Mouse (Mus musculus) spleen, postnatal 14 days (tissue): ENCODE data around the gene Gm21887.
A peak's percentile ranks its signal among the peaks of the same experiment; 100 is the strongest.
"Not testable (repeated sequence)": the region's sequence is repeated elsewhere in the genome, so short reads cannot be mapped to it uniquely, and the experiment has no call there.

Source experiments
- DNase-seq, 2 experiments: peaks; one replicate each; pipeline ENCODE4 v3.0.0; 2021 to 2022; ENCODE audit warnings: low spot score in 2 of 2

Gm21887 gene

DNA sequence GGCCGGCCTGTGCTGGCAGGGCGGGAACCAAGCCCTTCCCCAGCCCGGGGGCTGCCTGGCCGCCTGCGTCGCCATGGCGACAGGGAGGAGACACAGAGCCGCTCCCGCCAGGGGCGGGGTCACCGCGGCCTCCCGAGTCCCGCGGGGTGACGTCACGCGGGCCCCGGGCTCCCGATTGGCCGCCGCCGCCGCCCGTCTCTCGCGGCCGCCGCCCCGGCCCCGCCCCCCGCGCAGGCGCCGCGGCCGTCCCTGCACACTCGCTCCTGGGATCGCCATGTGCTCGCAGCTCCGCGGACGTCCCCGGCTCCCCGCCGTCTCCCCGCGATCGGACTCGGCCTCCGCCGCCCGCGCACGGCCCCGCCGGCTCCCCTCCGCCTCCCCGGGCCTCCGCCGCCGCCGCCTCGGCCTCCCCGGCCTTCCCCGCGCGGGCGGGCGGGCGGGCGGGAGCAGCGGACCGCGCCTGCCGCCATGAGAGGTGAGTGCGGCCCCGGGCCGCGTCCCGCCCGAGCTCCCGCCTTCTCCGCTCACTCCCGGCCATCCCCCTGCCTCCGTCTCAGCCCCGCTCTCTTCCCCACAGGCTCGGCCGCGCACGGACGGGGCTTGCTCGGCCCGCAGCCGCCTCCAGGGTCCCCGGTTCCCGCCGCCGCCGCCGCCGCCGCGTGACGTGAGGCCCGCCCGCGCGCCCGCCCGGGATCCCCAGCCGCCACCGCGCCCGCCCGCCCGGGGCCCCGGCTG, at the start of gene Gm21887:
TSS of gene Gm21887 (plus strand) at position 644 of the 735 bp plus-strand sequence.
- peak; percentile 92 to 96 for DNase-seq

DNA sequence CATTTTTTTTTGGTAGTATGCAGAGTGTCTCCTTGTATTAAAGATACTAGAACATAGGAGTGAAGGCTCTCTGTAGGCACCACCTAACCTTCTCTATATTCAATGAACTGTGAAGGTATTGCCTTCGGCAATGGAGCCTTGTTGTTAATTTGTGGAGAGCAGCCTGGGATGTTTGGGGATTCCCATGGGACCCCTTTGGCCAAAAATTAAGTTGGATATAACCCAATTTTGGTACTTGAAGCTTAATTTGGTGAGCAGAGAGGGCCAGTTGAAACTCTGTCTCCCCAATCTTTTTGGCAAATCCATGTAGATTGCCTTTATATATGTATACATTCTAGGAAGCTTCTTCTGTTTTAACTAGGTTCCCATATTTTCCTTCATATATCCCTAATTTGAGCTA, 40.1 kb upstream of the Gm21887 start:
- no peak for DNase-seq

DNA sequence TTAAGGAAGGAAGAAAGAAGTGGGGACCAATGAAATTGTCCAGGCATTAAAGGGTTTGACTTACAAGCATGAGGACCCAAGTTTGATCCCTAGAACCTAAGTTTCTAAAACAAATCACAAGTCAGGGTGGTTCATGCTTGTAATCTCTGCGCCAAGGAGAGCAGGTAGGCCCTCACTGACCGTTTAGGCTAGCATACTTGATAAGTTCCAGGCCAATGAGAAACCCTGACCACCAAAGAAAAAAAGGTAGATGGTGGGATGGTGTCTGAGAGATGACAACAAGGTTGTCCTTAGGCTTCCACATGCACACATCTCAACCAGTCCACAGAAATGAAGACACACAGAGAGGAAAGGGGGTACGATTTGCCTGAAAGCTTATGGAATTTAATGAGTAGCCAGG, 39.7 kb upstream of the Gm21887 start:
- DNase-seq = not testable (repeated sequence)

DNA sequence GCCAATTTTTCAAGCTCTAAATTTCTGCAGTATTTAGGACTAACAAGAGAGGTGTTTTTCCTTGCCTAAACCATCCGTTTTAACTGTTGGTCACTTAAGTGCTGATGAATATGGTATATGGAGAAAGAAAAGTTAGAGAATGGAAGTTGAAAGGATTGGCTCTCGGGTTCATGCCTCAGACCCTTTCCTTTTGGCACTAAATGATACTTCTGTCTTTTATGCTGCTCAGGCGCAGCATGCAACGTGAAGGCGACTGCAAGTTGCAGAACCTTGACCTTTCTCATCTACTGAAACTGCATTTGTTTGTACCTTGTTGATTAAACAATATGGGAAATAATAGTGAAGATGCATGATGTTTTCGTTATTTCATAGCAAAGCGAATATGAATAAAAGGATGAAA, 38.9 kb upstream of the Gm21887 start:
- DNase-seq = not testable (repeated sequence)

DNA sequence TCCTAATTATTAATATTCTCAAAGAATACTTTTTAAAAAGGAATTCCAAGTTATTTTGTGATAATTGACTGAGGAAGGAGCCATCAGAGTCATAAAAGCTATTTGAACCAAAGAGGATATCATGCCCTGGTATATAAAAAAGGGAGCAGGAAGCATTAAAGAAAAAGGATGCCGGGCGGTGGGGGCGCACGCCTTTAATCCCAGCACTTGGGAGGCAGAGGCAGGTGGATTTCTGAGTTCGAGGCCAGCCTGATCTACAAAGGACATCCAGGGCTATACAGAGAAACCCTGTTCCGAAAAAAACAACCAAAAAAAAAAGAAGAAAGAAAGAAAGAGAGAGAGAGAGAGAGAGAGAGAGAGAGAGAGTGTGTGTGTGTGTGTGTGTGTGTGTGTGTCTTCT, 37.9 kb upstream of the Gm21887 start:
- DNase-seq = not testable (repeated sequence)

DNA sequence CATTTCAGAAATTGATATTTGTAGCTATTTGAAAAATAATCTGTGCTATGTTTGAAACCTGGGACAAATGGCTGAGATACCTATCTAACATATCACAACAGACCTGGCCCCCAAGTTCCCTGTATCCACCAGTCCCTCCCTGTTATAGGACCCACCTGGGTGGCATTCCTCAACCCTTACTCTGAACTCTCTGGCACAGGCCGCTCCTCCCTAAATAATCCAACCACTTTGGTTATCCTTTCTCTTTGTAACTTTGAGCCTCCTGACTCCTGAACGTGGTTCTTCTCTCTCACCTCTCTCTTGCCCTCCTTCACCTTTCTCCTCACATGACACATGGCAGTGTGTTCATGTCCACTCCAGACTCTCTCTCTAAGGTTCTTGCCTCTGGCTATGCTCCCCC, 37.3 kb upstream of the Gm21887 start:
- not testable (repeated sequence) for DNase-seq

DNA sequence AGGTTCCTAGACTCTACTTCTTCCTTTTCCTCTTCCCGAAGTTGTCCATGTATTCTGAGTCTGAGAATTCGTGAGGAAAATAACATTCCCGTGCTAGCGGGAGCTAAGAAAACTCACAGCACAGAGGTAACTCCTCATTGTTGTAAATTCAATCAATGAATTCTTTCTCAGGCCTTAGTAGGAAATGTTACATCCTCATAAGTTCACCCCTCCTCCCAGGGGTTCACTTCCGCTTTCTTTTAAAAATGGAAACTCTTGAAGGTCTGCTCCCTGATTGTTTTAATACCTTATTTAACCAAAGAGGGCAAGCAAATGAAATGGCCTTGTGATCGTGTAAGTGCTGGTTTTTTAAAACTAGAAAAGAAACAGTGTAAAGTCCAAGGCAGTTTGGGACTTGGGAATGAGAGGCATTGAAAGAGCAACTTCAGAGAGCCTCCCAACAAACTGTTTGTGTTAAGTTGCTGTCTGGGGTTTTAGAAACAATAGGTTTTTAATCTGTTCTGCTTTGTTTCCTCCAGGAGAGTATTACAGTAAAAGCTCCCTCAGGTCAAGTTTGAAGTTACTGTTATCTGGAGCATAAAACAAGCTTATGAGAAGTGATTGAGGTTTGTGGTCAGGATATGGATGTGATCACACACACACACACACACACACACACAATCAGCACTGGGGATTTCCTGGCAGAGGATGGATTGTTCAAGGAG, 36.5 kb upstream of the Gm21887 start:
- DNase-seq = peak in 1 of 2 experiments; percentile 22

DNA sequence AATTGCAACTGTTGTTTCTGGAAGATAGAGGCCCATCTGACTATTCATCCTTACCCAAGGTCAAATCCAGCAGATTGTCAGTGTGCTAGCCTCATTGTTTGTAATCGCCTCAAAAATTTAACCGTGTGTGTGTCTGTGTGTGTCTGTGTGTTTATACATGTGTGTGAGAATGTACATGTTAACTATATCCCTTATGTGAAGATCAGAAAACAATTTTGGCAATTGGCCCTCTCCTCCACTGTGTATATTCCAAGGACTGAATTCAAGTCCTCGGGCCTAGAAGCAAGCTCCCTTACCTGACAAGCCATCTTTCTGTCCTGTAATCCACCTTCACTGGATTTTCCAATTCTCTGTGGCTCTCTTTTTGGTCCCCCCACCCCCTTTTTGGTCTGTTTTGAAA, 35.7 kb upstream of the Gm21887 start:
- DNase-seq = peak in 1 of 2 experiments; percentile 2

DNA sequence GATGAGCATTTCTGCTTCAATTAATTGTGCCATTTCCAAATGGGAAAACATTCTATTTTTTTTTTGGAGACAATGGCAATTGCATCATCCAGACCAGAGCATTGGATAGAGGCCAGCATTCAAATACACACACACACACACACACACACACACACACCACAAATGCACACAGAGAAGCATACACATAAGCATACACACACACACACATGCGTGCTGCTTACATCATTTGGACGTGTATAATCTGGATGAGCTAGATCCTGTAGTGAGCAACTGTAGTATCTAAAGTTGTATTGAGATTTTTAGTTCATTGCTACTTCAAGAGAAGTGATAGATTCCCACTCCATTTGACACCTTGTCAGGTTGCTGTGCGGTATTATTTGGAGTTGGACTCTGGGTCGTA, 35.0 kb upstream of the Gm21887 start:
- peak in 1 of 2 experiments; percentile 9 for DNase-seq

DNA sequence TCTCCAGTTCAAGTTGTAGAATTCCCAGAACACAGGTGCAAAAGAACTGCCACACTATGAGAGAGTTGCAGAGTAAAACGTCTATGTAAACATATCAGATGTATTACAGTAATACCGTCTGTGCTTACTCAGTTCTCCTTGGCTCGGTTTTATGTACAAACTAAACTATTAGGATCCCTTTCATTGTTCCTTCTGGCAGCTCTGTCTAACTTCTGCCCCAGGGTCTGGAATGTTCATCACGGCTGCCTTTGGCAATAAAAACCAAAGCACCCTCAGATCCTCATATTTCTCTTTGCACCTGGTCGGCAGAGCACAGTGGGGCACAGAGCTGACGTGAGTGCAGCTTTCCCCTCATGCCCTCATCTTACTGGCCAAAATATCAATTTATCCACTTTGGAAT, 34.5 kb upstream of the Gm21887 start:
- DNase-seq = peak in 1 of 2 experiments; percentile 7

DNA sequence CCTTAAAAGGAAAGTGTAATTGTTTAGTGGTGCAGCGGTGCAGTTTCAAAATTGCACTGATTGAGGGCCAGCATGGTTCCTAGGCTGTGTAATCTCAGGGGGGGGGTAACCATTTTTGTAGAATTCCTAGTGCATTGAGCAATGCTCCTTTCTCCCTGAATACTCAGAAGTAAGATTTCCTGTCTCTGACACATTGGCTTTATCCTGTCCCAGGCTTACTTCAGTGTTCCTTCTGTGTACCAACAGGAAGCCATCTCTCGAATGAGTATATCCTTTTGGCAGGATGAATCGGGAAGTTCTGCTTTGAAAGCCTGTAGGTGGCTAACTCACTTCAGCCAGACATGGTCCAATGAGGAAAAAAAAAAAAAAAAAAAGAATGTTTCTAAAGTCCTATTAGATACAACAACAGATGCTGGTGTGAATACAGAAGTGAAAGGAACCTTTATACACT, 33.8 kb upstream of the Gm21887 start:
- DNase-seq = peak in 1 of 2 experiments; percentile 5

DNA sequence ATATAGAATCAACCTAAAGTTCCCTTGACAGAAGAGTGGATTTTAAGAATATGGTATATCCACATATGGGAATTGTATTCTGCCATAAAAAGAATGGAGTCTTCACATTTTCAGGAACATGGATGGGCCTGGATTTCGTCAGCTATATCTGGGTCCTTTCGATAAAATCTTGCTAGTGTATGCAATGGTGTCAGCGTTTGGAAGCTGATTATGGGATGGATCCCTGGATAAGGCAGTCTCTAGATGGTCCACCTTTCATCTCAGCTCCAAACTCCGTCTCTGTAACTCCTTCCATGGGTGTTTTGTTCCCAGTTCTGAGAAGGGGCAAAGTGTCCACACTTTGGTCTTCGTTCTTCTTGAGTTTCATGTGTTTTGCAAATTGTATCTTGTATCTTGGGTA, 33.1 kb upstream of the Gm21887 start:
- not testable (repeated sequence) for DNase-seq

DNA sequence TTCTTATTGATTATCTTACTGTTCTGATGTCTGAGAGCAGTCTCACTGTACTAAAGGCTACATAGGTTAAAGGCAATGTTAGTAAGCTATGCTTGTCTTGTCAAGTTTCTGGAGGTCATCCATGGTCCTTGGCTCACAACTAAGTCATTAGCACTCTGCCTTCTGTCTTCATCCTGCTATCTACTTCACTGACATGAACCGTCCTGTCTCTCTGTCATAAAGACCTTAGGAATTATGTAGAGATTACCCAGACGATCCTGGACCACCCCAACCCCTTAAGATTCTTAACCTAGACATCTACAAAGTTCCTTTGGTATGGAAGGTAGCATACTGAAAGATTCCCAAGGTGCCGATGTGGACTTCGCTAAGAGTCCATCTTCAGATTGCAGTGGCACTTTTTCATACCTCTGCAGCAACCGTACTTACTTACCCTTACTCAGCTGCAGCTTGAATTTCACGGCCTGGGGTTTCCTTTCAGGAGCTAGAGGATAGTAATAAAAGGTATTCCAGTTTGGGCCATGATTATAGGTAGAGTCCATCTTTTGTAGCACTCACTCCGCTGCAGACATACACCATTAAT, 31.5 kb upstream of the Gm21887 start:
- not testable (repeated sequence) for DNase-seq

DNA sequence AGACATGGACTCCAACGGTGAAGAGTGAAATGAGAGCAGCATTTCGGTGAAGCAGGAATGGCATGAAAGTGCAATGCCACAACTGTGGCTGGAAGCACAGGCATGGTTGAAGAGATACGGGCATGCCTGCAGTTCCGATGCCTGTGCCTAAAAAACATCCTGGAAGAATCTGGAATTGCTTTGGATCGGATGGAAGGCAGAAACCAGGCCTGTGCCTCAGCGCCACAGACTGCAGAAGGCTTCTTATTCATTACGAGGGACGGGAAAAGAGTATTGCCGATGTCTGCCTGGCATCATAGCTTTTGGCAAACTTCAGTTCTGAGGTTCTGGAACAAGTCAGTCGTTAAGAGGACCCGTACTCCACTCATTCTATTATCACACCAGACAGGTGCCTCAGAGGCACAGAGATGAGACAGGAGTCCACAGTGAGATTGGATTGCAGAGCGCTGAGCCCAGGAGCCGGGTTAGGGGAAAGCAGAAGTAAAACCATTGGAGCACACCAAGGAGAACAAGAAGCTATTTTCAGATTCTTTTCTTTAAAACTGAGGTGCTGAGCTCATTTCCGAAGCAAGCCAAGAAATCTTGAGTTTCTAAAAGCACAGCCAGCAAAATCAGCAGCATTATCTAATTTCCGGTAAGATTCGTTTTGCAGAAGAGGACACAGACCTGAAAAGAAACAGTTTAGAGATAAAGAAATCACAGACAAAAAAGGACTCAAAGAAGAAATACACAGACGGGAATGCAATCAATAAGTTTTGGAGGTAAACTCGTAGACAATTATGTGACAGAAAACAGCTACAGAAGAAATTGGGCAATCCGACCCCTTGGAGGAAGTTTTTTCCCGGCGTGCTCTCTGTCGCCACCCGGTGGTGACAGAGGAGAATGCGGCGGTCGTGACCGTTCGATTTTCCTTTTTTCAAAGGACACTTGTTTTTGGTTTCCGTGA, 30.8 kb upstream of the Gm21887 start:
- peak in 1 of 2 experiments; percentile 67 for DNase-seq

DNA sequence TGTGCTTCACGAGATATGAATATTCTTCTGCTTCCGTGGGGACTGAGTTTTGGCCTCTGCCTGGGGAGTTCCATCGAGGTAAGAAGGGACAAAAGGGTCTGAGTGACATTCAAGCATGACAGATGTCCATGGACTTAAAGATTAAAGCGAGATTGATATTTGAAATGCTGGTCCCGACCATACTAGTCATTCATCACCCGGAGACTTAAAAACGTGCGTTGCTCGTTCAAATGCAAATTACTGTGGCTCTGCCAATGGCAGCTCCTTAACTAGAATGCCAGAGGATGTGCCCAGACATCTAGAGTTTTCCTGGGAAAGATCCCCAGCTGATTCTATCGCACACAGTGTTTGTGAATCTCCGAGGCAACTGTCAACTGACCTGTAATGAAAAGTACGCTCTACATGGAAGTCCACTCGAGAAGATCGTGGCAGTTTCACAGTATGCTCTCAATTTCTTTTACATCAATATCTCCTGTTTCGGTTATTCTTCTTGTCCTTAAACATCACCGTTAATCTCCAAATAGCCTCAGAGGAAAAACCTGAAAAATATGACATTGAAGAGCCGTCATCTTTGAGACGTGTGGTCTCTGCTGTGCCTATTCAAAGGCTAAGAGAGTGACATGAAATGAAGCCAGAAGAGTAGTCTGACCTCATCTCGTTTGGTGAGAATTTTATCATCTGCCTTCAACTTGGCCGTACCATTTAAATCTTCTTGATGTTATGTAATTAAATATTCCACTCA, 29.8 kb upstream of the Gm21887 start:
- not testable (repeated sequence) for DNase-seq

DNA sequence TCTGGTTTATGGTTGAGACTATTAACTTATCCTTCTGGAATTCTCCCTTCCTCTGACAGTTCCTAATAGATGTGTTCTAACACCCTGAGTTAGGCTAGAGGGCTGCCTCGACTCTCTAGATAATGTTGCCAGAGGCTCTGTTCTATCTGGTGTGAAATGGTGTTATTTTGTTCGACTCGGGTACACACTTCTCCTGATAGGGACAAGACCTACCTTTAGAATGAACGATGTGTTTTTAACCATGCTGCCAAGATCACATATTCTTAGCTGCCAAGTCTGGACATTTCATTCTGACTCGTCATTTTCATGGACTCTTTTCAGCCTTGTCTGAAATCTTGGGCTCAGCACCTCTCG, 29.3 kb upstream of the Gm21887 start:
- not testable (repeated sequence) for DNase-seq

DNA sequence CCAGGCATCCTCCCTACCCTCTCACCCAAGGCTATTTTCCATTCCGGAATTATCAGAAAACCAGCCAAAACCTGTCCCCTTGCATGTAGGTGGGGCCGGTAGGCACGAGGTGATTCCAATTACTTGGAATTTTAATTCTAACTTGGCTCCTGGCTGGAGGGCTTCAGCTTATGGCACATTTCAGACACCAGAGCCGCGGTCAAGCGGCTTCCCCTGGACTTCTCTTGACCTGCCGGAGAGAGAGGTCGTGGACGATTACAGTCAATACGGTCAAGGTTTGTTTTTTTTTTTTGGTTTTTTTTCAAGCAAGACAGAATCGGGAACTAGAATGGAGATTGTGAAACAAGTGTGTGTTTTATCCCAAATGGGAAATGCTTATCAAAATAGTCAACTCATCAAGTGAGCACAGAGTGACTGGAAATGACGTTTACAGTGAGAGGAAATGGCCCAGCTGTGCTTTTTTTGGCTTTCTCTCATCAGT, 28.6 kb upstream of the Gm21887 start:
- no peak for DNase-seq

DNA sequence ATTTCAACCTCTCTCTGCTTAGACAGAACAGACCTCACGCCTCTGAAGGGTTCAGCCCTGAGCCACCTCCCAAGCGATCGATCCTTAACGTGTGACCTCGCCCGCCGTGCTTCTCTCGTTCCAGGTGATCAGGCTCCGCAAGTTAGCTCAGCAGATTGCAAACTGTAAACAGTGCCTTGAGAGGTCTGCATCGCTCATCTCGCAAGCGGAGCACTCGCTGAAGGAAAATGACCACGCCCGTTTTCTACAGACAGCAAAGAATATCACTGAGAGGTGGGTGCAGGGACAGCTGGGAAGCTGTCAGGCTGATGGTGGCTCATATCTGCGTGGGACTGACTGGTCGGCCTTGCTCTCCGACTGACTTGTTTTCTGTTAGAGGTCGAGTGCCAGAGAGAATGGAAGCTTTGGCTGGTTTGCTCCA, 27.7 kb upstream of the Gm21887 start:
- not testable (repeated sequence) for DNase-seq

DNA sequence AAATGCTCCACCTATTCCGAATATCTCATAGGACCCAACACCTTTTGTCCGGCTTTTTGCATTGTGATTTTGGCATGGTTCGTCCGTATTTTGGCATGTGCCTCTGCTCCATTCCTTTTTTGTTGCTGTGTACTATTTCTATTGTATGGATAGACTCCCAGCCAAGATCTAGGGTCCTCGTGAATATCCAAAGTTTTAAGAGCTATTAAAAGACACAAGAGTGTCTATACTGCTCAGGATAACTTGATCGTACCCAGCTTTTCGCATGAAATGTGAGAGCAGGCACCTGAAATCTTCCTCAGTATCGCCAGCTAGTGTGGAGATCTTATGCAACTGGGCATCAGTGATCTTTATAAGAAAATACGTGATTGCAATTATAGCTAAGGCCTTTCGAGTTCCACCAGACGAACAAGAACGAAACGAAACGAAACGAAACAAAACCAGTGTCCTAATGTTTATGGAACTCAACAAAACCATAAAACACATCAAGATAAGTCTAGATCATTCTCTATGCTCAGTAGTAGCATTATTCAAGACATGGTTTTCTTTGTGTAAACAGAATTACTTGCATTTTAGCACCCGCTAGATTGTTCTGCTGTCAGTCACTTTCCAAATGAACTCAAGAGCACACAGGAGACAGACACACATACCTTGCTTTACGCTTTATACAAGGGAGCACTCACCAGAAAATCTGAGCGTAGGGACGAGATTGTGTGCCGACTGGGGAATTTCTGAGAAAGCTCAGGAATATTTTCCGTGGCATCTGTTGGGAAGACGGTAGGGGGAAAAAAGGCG, 26.7 kb upstream of the Gm21887 start:
- not testable (repeated sequence) for DNase-seq
